Mouse (Mus musculus): Measurements from ENCODE around the gene Gstm3. TPM values are rescaled to one million over a fixed set of nuclear protein-coding genes. Genes with fewer than 3 reads are reported as not detected.

Gstm3 gene
- polyA plus RNA-seq (2012; rRNA removed): not detected in 2 replicates

DNA sequence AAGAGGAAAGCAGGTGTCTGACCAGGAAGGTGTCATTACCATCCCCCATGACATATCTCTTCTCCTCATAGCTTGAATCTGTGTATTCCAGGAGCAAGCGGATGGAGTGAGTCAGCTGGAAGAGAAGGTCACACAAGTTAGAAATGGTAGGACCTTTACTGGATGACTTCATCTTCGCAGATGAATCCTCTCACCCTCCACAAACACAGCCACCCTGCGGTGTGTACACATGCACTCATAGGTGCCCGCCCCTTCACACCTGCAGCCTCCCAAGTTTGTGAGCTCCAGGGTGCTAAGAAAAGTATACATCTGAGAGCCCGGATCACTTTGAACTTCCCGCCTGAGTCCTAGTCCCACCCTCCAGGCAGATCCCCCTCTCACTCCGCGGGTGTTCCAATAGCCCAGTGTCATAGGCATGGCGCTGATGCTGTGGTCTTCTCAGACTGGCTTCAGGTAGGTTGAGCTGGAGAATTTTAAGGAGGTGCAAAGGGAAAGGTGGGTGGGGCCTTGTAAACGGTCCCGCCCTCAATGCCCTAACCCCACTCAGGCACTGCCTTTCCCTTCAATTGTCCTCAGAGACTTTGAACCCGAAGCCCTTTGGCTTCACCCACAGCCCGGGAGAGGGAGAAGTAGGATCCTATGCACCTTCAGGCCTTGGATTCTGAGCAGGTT, at the start of gene Gstm3:
Gene Gstm3, minus strand, starts transcription at position 560 of the 672 bp plus-strand sequence.

DNA sequence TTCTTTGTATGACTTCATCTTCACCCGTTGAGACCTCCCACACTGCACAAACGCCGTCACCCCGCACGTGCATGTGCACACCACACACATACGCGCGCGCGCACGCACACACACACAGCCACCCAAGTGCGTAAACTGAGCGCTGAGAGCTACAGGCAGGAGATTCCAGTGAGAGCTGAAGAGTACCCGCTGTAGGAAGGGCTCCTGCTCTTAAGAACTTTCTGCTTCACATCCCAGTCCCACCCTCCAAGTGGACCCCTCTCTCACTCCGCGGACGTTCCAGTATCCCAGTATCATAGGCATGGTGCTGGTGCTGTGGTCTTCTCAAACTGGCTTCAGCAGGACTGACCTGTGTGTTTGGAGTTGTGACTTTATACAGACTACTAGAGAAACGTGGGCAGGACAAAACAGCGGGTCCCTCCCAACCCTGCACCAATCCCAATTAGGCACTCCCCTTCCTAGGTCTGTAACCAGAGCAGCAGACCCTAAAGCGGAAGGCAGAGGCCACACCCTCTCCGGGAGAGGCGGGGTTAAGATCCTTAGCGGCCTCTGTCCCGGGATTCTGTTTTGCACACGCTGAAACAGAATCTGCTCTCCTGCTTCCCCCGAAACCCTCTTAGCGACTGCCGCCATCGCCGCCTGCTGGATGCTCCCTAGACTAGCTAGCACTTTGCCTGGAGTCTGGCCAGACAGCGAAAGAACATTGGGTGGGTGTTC, 48.5 kb upstream of the Gstm3 start, which contains the start of gene Gstm1:
Gene Gstm1, minus strand, starts transcription at position 501 of the 717 bp plus-strand sequence.

DNA sequence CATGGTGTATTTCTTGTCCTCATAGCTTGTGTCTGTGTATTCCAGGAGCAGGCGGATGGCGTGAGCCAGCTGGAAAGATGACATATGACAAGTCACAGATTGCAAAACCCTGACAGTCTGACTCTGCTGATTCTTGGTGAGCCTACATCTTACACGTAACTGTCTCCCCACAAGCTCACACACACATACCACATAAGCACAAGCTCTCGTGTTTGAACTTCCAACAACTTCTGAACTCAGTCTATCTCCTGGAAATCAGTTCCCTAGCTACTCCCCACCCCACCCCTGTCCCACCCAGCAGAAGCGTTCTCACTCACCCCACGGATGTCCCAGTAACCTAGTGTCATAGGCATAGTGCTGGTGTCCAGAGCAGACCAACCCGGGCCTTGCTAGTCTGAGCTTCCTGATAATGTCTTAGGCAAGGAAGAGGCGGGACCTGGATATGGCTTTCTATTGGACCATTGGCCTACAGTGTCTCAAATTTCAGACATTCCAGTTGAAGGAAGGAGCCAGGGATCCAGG, 17.0 kb upstream of the Gstm3 start, which contains the start of gene Gstm2:
Gene Gstm2, minus strand, starts transcription at position 413 of the 522 bp plus-strand sequence.

DNA sequence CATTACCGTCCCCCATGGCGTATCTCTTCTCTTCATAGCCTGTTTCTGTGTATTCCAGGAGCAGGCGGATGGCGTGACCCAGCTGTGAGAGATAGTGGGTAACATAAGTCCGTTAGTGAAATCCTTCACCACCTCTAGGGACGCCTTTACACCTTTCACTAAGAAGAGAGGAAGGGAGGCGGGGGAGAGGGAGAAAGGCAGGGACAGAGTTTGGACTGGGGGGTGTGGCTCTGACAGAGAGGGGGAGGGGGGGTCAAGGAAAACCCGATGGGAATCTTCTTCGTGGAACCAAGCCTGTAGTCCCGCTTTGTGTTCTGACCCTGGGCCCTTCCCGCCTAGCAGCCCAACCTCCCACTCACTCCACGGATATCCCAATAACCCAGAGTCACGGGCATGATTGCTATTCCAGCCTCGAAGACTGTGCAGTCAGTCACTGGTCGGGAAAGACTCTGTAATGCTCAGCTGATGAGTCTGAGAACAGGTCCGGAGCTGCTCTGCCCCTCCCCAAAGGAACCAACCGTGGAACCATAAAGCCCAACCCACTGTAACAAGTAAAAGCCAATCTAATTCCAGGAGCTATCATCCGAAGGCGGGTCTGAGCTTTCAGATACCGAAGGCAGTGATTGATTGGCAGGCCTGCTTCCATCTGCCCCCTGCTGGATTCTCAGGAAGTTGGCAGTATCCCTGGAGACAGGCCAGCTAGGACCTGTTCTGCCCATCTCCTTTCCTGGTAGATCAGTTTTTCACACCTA, 25.7 kb downstream of the Gstm3 start, which contains the start of gene Gstm6:
Gene Gstm6, minus strand, starts transcription at position 511 of the 752 bp plus-strand sequence.

DNA sequence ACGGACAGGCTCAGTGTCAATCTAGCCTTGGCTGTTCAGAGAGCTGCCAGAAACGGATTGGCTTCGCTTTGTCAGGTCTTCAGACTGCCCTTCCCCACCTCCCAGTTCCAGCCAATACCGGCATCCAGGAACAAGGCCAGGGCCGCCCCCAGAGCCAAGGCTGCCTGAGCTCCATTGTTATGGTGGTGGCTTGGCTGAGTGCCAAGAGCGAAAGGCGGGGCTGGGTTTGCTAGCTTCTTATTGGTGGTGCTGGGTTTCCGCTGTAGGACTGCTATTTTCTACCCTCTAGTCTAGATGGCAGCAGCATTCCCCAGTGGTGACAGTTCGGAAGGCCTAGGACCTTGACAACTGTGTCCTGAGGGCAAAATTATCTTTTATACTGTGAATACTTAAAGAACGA, 37.4 kb downstream of the Gstm3 start, which contains the start of gene Gstm7:
Gene Gstm7, minus strand, starts transcription at position 148 of the 400 bp plus-strand sequence.

Other genes starting within 250 kb of the Gstm3 start
- gene Csf1, start 208.8 kb downstream of the Gstm3 start, polyA plus RNA-seq (2012; rRNA removed): 7.5 and 8.0 TPM in 2 replicates
- 0.03 TPM in 1 of 2 replicates, not detected in the other for gene Eps8l3, start 92.1 kb downstream of the Gstm3 start, polyA plus RNA-seq (2012; rRNA removed)
- 158 and 185 TPM in 2 replicates for gene Gstm5, start 73.5 kb downstream of the Gstm3 start, polyA plus RNA-seq (2012; rRNA removed)
- gene Gstm7, start 37.5 kb downstream of the Gstm3 start, polyA plus RNA-seq (2012; rRNA removed): 40.9 and 45.0 TPM in 2 replicates
- gene Gstm6, start 25.5 kb downstream of the Gstm3 start, polyA plus RNA-seq (2012; rRNA removed): 10.0 and 10.6 TPM in 2 replicates
- 6.8 and 8.2 TPM in 2 replicates for gene Gstm2, start 17.2 kb upstream of the Gstm3 start, polyA plus RNA-seq (2012; rRNA removed)
- 86.3 and 90.3 TPM in 2 replicates for gene Gstm1, start 48.7 kb upstream of the Gstm3 start, polyA plus RNA-seq (2012; rRNA removed)
- 17.0 and 18.1 TPM in 2 replicates for gene Gstm4, start 75.6 kb upstream of the Gstm3 start, polyA plus RNA-seq (2012; rRNA removed)
- 90.2 and 99.8 TPM in 2 replicates for gene Ampd2, start 117.4 kb upstream of the Gstm3 start, polyA plus RNA-seq (2012; rRNA removed)
- 0.10 and 0.20 TPM in 2 replicates for gene Gnat2, start 123.5 kb upstream of the Gstm3 start, polyA plus RNA-seq (2012; rRNA removed)
- 79.9 and 83.6 TPM in 2 replicates for gene Gnai3, start 176.9 kb upstream of the Gstm3 start, polyA plus RNA-seq (2012; rRNA removed)
- 5.2 TPM in 2 replicates for gene Gpr61, start 185.6 kb upstream of the Gstm3 start, polyA plus RNA-seq (2012; rRNA removed)
- 19.0 and 19.8 TPM in 2 replicates for gene Amigo1, start 217.1 kb upstream of the Gstm3 start, polyA plus RNA-seq (2012; rRNA removed)
- gene Cyb561d1, start 231.9 kb upstream of the Gstm3 start, polyA plus RNA-seq (2012; rRNA removed): 6.6 and 6.9 TPM in 2 replicates
- gene Atxn7l2, start 241.7 kb upstream of the Gstm3 start, polyA plus RNA-seq (2012; rRNA removed): 36.4 and 37.2 TPM in 2 replicates